Mouse (Mus musculus): ENCODE results near the gene Spp2.

Gene Spp2

GRCm38 (mm10) chr1:88406807-88407198, at the start of gene Spp2:
Gene Spp2 (plus strand): TSS chr1:88406961.
- DNase-seq (ENCODE audit: low spot score): no peak

GRCm38 (mm10) chr1:88357458-88358090, 49.2 kb upstream of the Spp2 start:
- no peak for DNase-seq (ENCODE audit: low spot score)

GRCm38 (mm10) chr1:88358102-88358654, 48.6 kb upstream of the Spp2 start:
- DNase-seq (ENCODE audit: low spot score): no peak

- DNase-seq (ENCODE audit: low spot score): no peak
Measured at GRCm38 (mm10) chr1:88361085-88361484, 45.7 kb upstream of the Spp2 start.

GRCm38 (mm10) chr1:88366881-88367644, 39.7 kb upstream of the Spp2 start:
- DNase-seq (ENCODE audit: low spot score): no peak

GRCm38 (mm10) chr1:88378446-88378845, 28.3 kb upstream of the Spp2 start:
- DNase-seq (ENCODE audit: low spot score): no peak

- DNase-seq (ENCODE audit: low spot score): no peak
Measured at GRCm38 (mm10) chr1:88391632-88392031, 15.1 kb upstream of the Spp2 start.

GRCm38 (mm10) chr1:88393321-88393720, 13.4 kb upstream of the Spp2 start:
- DNase-seq (ENCODE audit: low spot score): no peak

GRCm38 (mm10) chr1:88403378-88403777, 3.4 kb upstream of the Spp2 start:
- DNase-seq (ENCODE audit: low spot score): no peak

GRCm38 (mm10) chr1:88406078-88406806, 519 bp upstream of the Spp2 start:
- no peak for DNase-seq (ENCODE audit: low spot score)

GRCm38 (mm10) chr1:88408340-88408739, 1.6 kb downstream of the Spp2 start:
- no peak for DNase-seq (ENCODE audit: low spot score)

- DNase-seq (ENCODE audit: low spot score): no peak
Measured at GRCm38 (mm10) chr1:88412013-88412412, 5.3 kb downstream of the Spp2 start.

- DNase-seq (ENCODE audit: low spot score): no peak
Measured at GRCm38 (mm10) chr1:88418943-88419342, 12.2 kb downstream of the Spp2 start.

- DNase-seq (ENCODE audit: low spot score): no peak
Measured at GRCm38 (mm10) chr1:88422045-88422444, 15.3 kb downstream of the Spp2 start.

- no peak for DNase-seq (ENCODE audit: low spot score)
Measured at GRCm38 (mm10) chr1:88422846-88423395, 16.2 kb downstream of the Spp2 start.

- peak; percentile 78 for DNase-seq (ENCODE audit: low spot score)
Measured at GRCm38 (mm10) chr1:88424602-88425252, 18.0 kb downstream of the Spp2 start.

- DNase-seq (ENCODE audit: low spot score): no peak
Measured at GRCm38 (mm10) chr1:88427987-88428741, 21.4 kb downstream of the Spp2 start.

GRCm38 (mm10) chr1:88429413-88429812, 22.7 kb downstream of the Spp2 start:
- no peak for DNase-seq (ENCODE audit: low spot score)

- no peak for DNase-seq (ENCODE audit: low spot score)
Measured at GRCm38 (mm10) chr1:88431262-88431661, 24.5 kb downstream of the Spp2 start.

- no peak for DNase-seq (ENCODE audit: low spot score)
Measured at GRCm38 (mm10) chr1:88432601-88433000, 25.8 kb downstream of the Spp2 start.
